Mouse (Mus musculus) Muller cell, postnatal 12 days (primary cell): Measurements from ENCODE around the gene Leng8.
A peak's percentile ranks its signal among the peaks of the same experiment; 100 is the strongest.
"Not testable (repeated sequence)": the region's sequence is repeated elsewhere in the genome, so short reads cannot be mapped to it uniquely, and the experiment has no call there.

Experiments
- DNase-seq: peaks from one replicate; pipeline ENCODE4 v3.0.0-alpha.2; 2015; ENCODE audit errors: inconsistent ontology term

The Leng8 gene

DNA sequence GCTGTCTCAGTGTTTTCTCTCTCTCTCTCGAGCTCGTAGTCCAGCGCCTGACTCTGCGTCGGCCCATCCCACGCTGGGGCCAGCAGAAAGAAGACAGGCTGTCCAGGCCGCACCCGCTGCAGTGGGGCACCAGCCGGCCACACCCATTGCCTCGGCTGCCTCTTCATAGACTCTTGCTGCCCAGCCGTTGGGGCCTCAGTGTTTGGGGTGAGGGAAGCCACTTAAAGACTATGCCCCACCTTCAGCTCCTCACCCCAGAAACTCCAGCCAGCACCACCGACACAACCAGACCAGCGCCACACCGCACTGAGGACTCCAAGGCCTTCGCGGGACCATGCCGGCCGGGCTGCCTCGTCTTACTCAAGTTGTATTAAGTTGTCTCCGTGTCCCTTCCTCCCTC, 10.5 kb downstream of the Leng8 start:
- no peak for DNase-seq

DNA sequence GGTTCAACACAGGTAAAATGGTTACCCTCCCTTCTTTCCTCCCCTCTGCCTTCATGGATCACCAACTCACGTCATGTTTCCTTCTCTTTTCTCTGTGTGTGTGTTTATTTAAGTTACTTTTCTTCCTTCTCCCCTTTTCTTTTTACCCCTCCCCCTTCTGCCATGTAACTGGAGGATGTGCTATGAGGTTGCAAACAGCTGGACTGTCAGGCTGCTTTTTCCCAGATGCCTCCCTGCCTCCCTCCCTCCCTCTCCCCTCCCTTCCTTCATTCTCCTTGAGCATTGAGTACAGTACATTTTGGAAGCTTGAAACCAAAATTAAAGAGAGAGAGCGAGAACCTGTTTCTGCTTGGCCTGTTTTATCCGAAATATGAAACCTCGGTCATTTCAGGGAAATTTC, 11.0 kb downstream of the Leng8 start:
- DNase-seq = no peak

DNA sequence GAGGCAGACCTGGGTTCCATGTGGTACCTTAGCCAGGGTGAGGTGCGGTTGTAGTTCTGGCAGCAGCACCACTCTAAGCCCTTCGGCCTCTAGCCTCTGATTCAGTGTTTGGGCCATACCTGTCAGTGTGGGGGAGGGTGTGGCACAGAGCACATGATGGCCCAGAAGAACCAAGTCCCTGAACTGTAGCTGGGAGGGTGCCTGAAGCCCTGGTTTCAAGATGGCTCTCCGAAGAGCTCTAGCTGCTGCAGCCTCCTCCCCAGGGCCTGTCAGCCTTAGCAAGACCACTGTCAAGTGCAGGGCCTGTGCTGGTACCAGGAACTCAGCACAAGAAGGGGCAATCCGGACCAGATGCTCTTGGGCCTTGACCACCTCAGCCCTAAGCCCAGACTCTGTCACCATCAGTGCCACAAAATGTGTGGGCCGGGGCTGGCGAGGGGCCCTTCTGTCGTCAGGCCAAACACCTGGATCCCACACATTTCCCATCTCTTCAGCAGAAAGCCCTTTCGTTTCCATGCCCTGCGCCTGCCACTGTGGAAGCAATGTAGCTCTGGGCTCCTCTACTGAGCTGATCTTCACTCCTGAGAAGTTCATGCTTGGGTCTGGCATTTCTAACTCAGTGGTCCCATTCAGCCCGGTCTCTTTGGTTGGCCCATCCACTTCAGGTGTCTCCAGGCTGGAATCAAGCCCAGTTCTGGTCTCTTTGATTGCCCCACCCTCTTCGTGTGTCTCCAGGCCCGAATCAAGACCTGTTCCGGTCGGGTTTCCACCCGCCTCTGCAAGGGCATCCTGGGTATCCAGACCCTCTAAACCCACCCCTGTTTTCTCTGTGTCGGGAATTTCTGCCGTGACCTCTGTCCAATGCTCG, 11.7 kb downstream of the Leng8 start:
- DNase-seq = no peak

DNA sequence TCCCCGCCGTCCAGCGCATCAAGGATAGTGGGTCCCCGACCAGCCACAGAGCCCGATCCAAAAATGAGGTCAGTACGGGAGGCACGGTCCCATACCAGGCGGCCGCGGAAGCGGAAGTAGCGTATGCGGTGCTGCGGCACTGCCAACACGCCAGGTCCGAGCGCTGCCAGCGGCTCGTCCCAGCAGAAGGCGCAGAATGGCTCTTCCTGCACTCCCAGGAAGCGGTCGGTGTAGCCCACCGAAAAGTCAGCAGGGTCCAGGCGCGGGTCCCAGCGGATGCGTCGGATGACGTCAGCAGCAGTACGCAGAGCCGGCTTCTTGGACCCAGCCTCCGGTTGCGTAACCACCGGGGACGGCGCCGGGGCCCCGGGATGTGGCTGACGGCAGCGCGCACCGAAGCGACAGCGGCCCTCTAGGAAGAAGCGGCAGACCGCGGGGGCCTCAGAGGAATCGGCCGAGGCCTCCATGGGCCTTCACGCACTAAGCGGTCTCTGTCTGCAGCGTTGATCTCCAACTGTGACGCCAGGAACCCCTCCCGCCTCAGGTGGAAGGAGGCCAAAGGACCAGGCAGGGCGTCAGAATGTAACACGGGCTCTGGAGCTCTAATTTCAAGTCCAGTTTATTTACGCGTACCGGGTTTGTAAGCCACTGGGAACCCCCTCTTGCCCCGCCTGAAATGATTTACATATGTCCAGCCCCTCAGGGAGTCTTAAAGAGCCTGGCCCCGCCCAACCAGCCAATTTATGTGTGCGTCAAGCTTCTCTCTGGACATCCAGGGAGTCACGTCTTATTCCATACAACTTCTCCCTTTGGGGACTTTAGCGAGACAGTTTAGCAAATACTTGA, 12.6 kb downstream of the Leng8 start:
- DNase-seq = peak; percentile 86

DNA sequence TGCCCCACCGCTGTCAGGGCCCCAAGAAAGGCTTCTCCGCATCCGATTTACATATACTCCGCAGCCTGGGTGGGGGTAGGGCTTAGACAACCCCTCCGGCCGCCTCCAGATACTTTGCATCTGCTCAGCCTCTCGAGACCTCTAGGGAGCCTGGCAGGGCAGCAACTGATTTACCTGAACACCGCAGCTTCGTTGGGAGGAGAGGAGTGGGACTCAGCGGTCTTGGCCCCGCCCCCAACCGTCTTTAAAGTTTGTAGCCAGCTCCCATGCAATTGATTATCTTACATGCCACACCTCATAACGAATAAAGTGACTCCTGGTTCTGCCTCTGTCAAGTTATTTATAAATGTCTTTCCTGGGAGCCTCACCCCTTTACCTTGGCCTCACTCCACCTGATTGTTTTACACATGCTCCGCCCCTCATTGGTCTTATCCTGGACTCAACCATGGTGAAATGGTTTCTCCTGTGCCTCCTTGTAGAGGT, 13.3 kb downstream of the Leng8 start, which contains the start of gene Leng9:
Gene Leng9, minus strand, starts transcription at position 316 of the 483 bp plus-strand sequence.
- no peak for DNase-seq

DNA sequence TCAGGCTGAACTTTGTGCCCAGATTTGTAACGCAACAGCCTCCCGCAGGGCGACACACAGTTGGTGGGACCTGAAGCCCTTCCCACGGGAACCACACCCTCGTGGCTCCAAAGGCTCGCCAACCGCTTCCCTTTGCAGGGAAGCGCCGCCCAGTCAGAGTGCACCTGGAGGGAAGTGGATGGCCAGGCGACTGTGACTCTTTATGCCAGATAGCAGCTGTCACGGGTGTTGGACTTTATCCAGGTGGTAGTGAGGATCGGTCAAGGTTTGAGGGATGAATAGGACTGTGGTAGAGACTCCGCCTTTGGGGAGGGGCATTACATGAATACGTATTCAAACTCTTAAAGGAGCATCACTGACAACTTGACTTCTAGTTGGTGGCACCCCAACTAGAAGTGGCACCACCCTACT, 14.0 kb downstream of the Leng8 start:
- peak; percentile 51 for DNase-seq

DNA sequence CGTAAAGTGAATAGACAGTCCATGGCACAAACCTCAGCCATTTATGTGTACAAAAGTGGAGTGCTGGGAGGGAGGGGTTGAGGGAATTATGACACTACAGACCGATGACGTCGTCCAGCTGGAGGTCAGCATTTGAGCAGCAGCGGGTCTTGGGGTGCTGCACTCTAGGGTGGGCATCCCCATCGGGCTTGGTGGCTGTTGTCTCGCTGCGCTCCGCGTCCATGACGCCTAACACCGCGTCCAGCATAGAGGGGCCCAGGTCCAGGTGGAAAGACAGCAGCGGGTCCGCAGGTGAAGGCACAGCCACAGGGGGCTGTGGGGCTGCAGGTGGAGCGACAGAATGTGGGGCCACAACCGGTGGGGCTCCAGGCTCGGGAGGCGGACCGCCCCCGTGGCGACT, 14.4 kb downstream of the Leng8 start:
- no peak for DNase-seq

DNA sequence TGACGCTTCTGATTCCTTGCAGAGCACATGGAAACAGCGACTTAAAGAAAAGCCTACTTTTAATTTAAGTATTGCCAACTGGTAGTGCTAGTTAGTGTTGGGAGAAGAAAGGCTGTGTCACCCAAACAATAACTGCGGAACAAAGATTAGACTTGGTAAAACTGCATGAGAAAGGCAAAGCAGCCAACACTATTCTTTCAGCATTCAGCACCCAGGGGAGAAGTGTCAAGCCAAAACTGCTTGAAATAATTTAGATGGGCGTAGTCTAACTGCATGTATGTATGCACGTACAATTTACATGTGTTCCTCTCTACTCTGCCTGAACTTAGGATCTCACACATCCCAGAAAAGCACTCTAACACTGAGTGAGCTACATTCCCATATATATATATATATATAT, 17.5 kb downstream of the Leng8 start:
- no peak for DNase-seq

DNA sequence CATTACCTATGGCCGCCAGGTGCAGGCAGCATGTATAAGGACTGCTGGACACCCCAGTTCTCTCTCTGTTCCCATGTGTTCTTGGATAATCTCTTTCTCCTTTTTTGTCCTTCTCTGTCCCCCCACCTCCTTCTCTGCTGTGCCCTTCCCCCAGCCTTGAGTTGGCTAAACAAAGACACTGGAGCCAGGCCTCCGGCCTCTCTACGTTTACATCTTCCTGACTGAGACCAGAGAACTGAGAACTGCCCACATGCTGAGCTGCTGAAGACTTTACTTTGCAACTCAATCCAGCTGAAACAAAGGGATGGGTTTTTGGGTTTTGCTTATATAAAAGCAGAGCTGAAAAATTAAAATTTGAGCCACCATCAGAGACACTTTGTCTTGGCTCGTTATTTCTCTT, 18.1 kb downstream of the Leng8 start:
- DNase-seq = no peak

DNA sequence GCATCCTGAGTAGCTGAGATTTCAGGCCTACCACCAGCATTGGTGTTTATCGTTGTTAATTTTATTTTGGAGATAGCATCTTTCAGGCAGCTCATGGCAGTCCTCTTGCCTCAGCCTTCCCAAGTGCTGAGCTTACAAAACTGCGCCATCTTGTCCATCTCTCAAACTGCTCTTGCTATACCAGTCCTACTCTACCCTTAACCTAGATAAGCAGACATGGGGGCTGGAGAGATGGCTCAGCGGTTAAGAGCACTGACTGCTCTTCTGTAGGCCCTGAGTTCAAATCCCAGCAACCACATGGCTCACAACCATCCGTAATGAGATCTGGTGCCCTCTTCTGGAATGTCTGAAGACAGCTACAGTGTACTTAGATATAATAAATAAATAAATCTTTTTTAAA, 24.8 kb downstream of the Leng8 start:
- not testable (repeated sequence) for DNase-seq

DNA sequence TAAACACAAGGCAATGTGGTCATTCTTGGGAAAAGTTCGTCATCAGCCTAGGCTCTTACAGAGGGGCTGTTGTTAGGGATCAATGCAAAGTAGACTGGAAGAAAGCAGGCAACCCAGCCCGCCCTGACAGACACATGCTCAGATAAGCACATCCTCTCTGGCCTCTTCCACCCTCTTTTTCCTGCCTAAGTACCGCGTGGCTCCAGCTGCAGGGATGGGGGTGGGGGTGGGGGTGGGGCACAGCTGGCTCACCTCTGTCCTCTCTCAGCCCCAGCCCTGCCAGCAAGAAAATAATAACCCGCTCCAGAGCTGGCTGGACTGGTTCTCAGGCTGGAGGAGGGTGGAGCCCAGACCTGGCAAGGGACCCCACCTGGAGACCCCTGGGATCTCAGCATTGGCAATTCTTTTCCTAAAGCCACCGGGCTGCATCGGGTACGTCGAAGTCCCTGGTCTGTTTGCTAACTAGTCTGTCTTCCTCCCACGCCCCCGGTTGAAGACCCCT, 26.8 kb downstream of the Leng8 start:
- DNase-seq = no peak

DNA sequence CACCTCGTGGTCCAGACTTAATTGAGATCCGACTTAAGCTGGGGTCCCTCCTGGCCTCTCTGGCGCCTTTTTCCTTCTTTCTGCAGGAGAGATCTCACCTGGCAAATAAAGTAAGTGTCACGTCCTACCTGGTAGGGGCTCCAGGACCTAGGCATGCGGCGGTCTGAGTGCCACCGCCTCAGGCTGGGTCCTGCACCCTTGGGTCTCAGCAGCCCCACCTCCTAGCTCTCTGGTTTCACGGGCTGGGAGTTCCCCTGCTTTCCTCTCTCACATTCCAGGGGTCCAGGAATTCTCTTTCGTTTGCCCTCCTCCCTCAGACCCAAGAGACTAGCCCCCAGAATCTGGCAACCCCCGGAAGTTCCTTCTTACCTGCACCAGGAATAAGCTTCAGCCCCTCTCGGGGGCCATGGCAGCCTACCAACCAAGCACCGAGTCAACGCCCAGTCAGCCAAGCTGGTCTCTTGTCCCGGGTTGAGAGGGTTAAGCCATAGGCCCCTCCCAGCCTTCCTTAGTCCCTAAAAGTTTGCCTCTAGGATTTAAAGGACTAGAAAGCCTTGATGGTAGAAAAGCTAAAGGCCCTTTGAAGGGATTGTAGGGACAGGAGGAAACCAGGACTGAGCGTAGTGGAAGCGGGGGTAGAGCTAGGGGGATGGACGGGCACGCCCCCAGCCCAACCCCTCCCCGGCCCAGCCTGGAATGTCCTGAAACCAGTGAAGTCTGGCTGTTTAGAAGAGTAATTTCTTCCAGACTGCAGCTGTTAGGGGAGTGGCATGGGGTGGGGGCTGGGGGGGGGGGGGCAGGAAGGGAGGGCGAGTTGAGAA, 27.5 kb downstream of the Leng8 start, which contains the start of gene Cdc42ep5:
Gene Cdc42ep5, minus strand, starts transcription at position 771 of the 821 bp plus-strand sequence.
- peak; percentile 76 for DNase-seq

DNA sequence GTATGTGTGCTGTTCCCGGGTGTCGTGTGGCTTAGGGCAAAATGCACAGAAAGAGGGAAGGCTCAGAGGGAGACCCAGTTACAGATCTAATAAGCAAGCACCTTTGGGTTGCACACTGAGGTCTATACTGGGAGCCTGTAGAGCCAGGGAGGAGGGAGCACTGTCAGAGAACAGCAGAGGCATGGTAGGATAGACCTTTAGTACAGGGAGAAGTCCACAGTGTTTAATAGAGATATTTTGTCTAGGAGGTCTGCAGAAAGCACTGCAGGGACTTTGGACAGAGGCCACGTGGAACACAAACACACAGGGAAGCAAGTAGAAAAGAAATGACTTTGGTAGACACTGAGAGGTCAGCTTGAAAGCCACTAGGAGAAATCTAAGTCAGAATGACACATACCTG, 28.4 kb downstream of the Leng8 start:
- no peak for DNase-seq

DNA sequence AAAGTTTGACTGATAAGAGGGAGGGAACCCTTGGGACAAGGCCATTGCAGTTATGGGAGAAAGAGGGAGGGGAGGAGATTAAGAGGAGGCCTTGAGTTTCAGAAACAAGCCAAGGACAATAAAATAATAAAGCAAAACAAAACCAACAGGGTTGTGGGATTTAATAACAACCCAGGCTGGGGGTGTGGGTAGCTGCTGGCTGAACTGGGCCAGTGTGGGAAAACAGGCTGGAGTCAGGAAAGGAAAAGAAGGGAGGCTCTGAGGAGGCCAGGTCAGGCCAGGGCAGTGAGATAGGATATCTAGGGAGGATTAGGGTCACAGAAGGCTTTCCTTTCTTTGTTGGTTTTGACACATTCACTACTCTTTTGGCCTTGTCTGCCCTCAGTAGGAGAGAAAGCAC, 30.3 kb downstream of the Leng8 start:
- DNase-seq = no peak

DNA sequence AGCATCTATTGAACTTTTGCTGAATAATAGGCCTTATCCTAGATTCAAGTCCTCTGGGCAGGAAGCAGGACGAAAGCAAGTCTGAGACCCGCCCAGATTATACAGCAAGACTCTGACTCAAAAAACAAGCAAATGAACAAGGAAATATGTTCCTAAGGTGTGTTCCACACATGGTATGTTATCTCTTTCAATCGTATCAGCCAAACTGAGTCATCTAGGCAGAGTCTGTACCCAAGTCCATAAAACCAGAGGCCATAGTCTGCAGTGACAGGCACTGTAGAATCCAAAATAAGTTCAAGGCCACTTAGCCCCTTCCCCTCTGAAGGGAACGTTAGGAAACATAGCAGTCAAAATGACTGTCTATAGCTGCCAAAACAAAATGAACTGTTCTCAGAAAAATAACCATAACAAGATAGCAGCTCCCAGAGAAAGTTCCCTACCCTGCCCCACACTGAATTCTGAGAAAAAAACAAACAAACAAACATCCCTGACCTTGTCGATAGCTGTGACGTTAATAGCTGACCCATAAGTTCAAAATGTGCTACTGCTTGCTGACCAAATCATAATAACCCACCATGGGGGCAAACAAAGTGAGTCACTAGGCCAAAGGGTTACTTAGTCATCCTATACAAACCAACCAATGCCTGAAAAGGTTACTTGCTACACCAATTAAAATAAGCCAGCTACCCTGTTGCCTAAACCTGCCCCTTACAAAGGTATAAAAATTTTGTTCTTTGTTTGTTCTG, 33.5 kb downstream of the Leng8 start:
- no peak for DNase-seq

DNA sequence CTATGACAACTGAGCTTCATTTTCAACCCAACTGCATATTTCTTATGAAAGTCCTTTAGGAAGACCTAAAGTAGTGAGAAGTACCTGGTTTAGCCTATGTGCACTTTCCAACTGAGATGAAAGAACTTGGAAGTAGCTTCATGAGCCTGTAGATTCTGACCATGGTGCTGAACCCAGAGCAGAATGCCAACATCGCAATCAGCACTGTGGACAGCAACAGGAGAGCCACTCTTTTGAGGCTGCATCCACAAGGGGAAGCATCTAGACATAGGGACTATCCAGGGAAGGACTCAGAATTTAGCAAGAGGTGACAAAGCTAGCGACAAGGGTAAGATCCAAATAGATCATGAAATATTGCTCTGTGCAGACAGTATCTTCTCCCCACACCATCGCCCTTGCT, 41.6 kb downstream of the Leng8 start:
- peak; percentile 57 for DNase-seq
